Mouse (Mus musculus) embryo, embryonic 10.5 days (tissue): ENCODE data around the gene Smyd5.

Source experiments
- DNase-seq: peaks from one replicate; pipeline ENCODE4 v3.0.0-alpha.2; 2015; ENCODE audit warnings: low spot score

Gene Smyd5

DNA sequence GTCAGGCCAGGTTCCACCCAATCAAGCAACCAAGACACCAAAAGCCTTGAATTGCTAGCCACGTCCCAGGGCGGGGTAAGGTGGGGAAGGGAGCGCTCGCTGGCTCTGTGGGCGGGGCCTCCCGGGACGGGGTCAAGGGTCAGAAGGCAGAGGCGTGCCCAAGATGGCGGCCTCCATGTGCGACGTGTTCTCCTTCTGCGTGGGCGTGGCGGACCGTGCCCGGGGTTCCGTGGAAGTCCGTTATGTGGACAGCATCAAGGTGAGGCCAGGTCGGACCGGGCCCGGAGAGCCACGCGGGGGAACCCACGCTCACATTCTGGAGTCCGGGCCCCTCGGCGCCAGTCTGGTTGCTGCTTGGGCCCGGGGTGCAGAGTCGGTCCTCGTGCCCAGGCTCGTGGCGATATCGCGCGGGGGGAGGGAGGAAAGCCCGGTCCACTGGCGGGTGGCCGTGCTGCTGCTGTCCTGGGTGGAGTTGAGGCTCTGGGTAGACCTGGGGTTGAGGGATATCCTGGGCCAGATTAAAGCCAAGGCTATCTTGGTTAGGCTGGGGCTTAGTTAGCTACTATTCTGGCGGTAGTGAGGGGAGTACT is at the start of gene Smyd5:
TSS of gene Smyd5 (plus strand) at position 148 of the 590 bp plus-strand sequence.
- peak; percentile 91 for DNase-seq

DNA sequence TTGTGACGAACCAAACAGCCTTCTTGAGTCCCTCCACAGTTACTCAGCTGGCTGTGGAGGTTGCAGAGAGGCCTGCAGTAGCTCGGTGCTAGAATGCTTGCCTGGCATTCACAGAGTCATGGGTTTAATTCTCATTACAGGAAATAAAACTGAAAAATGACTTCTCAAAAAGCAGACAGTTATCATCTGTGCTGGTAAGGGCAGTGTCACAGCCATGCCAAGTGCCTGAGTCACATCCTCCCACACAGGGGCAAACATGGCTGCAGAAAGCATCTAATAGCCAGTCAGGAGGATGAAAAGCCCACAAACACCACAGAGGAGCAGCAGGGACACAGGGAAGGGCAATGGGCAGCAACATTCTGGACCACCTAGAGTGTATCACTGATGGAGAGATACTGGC is 49.0 kb upstream of the Smyd5 start:
- no peak for DNase-seq

- DNase-seq = no peak
These were observed 43.2 kb upstream of the Smyd5 start for GRCm38 (mm10) chr6:85388608-85389007.

DNA sequence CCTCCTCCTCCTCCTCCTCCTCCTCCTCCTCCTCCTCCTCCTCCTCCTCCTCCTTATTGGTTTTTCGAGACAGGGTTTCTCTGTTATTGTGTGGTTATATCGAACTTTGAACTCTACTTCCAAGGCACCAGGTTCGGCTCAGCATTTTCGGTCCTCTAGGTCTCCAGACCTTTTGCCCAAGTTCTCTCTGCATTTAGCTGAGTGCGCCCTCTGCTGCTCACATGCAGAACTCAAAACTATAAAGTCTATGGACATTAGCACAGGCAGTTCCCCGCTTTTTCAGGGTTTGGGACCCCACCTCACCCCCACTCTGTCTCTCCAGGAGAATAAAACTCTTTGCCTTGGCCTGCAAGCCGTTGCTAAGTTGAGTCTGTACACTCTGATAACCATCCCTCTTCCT is 40.0 kb upstream of the Smyd5 start:
- DNase-seq = peak; percentile 84

DNA sequence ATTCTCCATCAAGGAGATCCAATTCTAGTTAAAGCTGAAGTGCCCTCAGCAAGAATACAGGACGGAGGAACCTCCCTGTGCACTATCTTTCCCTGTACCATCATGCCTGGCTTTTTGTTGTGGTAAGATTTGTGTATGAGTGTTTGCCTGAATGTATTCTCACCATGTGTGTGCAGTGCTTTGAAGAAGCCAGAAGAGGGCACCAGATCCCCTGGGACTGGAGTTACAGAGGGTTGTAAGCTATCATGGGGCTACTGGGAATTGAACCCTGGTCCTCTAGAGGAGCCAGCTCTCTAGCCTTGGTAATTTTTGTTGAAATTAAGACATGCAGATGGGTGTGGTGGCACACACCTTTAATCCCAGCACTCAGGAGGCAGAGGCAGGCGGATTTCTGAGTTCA is 36.4 kb upstream of the Smyd5 start:
- no peak for DNase-seq

GRCm38 (mm10) chr6:85397165-85397564 is 34.6 kb upstream of the Smyd5 start:
- DNase-seq = peak; percentile 44

GRCm38 (mm10) chr6:85399715-85400114 is 32.1 kb upstream of the Smyd5 start:
- no peak for DNase-seq

DNA sequence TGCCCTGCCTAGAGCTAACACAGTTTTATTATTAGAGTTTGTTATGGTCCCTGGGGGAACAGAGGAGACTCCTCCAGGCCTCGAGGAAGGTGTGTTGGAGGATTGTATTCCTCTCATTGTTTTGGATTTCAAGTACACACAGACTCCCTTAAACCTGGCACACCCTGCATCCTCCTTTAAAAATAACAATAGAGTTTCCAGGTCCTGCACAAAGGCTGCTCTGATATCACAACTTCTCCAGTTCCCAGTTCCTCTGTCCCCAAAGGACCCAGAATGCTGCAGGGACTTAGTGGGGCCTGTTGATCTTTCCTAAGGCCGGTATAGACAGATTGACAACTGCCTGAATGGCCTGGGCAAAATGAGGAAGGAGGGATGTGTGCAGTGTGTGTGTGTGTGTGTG is 29.2 kb upstream of the Smyd5 start:
- DNase-seq = no peak

DNA sequence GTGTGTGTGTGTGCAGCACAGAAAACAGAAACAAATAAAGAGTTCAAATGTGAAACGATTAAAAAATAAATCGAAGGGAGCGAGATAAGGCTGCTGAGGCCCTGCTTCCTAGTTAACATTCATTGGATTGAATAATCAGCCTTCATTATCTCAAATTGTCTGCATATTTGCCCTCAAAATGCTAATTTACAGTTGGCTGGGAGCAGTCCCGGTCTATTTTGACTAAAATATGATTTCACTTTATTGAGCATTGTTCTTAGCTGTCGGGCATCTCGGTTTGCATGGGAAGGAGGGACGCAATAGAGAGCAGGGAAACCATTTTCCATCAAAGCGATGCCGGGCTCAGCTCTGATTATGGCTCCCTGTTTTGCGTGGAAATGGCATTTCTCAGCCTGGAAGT is 28.8 kb upstream of the Smyd5 start:
- no peak for DNase-seq

DNA sequence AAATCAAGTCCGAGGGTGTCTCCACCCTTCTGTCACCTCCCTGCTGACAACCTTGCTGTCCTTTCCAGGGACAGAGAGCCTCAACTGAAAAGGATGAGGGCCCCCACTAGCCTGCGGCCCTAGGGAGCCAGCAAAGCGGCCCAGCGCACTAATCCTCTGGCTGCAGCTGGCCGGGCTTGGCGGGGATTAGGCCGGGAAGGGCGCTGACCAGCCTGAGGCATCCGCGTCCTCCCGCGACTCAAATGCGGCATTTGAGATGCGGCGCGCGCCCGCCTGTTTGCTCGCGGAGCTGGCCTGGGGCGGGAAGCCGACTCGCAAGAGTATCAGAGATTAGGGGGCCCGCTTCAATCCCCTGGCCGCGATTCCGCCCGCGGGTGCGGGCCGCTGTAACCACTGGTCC is 22.8 kb upstream of the Smyd5 start:
- peak; percentile 62 for DNase-seq

GRCm38 (mm10) chr6:85410771-85411273 is 21.0 kb upstream of the Smyd5 start:
- DNase-seq = peak; percentile 88

DNA sequence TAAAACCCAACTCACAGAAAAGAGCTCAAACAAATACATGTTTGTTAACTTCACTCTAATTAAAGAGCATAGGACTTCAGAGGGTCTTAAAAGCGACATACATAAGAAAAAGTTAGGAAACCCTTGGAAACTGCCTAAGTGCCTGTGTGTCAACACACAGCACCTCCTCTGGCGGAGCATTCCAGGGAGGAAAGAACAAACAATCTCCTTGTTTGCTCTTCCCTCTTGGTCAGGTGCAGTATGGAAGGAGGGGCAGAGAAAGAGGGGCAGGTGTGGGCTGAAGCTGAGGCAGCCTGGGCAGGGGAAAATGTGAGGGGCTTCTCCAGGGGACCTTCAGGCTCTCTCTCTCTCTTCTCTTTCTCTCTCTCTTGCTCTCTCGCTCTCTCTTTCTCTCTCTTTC is 16.0 kb upstream of the Smyd5 start:
- no peak for DNase-seq

GRCm38 (mm10) chr6:85419150-85419549 is 12.6 kb upstream of the Smyd5 start:
- DNase-seq = no peak

GRCm38 (mm10) chr6:85423836-85424379 is 7.9 kb upstream of the Smyd5 start, which contains the start of gene Noto:
Noto (plus strand) TSS chr6:85423886.
- no peak for DNase-seq

DNA sequence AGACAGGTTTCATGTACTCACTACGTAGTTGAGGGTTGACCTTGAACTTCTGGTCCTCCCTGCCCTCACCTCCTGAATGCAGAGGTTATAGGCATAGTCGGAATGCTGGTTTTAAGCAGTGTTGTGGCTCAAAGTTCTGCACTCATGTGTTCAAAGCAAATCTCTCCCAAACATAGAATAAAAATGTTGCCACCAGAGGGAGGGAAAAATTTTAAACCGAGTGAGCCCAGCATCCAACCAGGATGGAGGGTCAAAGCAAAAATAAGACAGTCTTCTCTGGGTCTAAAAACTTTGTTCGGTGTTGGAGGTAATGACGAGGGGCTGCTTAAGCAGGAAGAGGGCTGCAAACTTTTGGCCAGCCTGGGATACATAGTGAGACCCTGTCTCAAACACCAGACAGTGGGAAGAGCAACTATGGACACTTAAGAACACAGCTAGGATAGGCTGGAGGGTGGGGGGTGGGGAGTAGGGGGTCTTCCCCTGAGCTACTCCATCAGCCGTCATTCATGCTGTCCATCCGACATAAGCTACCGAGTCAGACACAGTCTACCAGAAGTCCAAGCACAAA is 431 bp upstream of the Smyd5 start:
- DNase-seq = no peak

DNA sequence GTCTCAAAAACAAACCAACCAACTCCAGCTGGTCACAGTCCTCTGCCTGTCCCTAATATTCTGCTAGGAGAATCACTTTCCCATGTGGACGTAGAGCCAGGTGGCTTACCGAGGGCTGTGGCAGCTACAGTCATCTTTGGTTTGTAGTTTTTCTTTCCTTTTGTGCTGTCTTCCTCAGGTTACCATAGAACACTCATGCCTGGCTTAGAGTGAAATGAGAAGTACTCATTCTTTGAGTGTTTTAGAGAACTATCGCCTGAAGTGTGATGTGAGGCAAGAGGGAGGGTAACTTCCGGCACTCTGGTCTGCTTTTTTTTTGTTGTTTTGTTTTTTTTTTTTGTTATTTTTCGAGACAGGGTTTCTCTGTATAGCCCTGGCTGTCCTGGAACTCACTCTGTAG is 2.1 kb downstream of the Smyd5 start:
- no peak for DNase-seq

DNA sequence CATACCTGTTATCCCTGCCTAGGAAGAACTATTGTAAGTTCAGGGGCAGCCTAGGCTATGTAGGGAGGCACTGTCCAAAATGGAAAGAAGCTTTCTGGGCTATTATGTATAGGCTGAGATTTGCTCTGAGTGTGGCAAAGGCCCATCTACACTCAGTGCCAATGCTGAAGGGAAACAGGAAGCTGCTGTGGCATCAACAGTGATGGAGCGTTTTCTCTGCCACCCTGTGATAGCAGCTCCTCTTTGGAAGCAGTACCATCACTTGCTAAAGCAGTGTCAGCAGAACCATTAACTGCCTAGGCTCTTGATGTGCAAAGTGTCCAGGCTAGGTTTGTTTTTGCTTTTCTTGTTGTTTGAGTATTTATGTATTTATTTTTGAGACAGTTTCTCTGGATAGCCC is 4.4 kb downstream of the Smyd5 start:
- DNase-seq = no peak

DNA sequence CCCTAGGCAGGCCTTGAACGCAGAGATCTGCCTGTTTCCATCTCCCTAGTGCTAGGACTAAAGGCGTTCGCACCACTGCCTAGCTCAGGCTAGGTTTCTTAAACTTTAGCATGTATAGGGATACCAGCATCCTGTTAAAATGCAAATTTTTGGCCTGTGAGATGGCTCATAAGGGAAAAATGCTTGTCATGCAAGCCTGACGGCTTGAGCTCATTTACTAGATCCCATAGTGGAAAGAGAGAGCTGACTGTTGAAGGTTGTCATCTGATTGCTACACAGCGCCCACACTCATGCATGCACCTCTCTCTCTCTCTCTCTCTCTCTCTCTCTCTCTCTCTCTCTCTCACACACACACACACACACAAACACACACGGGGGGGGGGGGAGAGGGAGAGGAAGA is 4.8 kb downstream of the Smyd5 start:
- no peak for DNase-seq

GRCm38 (mm10) chr6:85441142-85441541 is 9.4 kb downstream of the Smyd5 start:
- DNase-seq = no peak

DNA sequence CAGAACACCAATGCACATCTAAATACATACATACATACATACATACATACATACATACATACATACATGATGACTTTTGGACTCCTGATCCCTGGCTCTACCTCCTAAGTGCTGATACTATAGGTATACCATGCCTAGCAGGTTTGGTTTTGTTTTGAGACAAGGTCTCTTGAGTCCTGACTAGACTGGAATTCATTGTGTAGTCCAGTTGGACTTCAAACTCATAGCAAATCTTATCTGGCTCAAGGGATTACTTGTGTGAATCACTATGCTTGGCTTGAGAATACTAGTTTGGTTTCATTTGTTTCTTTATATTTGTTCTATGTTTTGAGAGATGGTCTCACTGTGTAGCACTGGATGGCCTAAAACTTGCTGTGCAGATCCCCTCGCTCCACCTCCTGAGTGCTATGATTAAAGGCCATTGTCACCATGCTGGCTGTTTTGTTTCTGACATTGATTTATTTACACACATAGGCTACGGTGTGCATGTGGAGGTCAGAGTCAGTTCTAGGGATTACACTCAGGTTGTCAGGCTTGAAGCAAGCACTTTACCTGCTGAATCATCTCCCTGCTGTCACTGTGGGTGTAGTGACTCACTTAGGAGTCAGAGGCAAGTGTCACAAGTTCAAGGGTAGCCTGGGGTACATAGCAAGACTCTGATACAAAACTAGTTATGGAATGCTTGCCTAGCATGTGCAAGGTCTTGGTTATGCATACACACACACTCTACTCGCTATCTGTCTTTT is 11.9 kb downstream of the Smyd5 start:
- no peak for DNase-seq

- no peak for DNase-seq
These were observed 12.6 kb downstream of the Smyd5 start for GRCm38 (mm10) chr6:85444266-85444965.

- no peak for DNase-seq
These were observed 13.5 kb downstream of the Smyd5 start for GRCm38 (mm10) chr6:85445286-85445685.
